Mouse (Mus musculus): ENCODE results near the gene Etnk1. TPM values are rescaled to one million over a fixed set of nuclear protein-coding genes. Genes with fewer than 3 reads are reported as not detected.

Gene Etnk1
- total and polyA plus RNA-seq, 2 experiments = 14.0 to 26.4 TPM

- no peak overlapping the region for H3K27ac ChIP-seq (replicated peaks; ENCODE audit: insufficient read depth, low read depth, low read length)
- H3K27me3 ChIP-seq (ENCODE audit: control insufficient read depth, insufficient read depth, low read length) = no peaks in the 10 kb centered on the region
- H3K9ac ChIP-seq (ENCODE audit: low read depth, low read length) = no peak overlapping the region
- no peak overlapping the region for H3K4me3 ChIP-seq (ENCODE audit: insufficient read depth, low read depth, low read length)
- H3K36me3 ChIP-seq (ENCODE audit: control insufficient read depth, insufficient read depth, low read length) = peaks cover 41% of the 10 kb centered on the region
- WGBS = 90% methylated on average over 15 of the region's 15 CpGs
- DNase-seq (ENCODE audit: extremely low read depth, low read depth, low spot score) = no peak
- H3K4me1 ChIP-seq (ENCODE audit: control insufficient read depth, insufficient read depth, low read length) = no peaks in the 10 kb centered on the region
- 0 out of 2 replicates have a peak, but pooled peaks cover 3% of the 10 kb centered on the region for H3K79me2 ChIP-seq (ENCODE audit: control insufficient read depth, insufficient read depth, low read length)
- no peak for TF ChIP-seq POLR2A (IDR thresholded peaks at IDR 0.05; ENCODE audit: extremely low read depth, insufficient read depth, low read length)
- TF ChIP-seq CTCF (IDR thresholded peaks at IDR 0.05; ENCODE audit: low read depth, low read length) = no peak
Observed at GRCm38 (mm10) chr6:143203097-143203496, 36.1 kb downstream of the Etnk1 start.

- Histone ChIP-seq H3K27me3 (ENCODE audit: control insufficient read depth, insufficient read depth, low read length) (no peaks in the 10 kb centered on the region), H3K4me1 (ENCODE audit: control insufficient read depth, insufficient read depth, low read length) (no peaks in the 10 kb centered on the region), H3K36me3 (ENCODE audit: control insufficient read depth, insufficient read depth, low read length) (peaks cover 18% of the 10 kb centered on the region), H3K4me3 (ENCODE audit: insufficient read depth, low read depth, low read length) (no peak overlapping the region), H3K27ac (replicated peaks; ENCODE audit: insufficient read depth, low read depth, low read length) (no peak overlapping the region), H3K9ac (ENCODE audit: low read depth, low read length) (no peak overlapping the region), H3K79me2 (ENCODE audit: control insufficient read depth, insufficient read depth, low read length) (no peaks in the 10 kb centered on the region)
- DNase-seq (ENCODE audit: extremely low read depth, low read depth, low spot score) = no peak
- WGBS = 98% methylated on average over 3 of the region's 3 CpGs
- no peak for TF ChIP-seq CTCF (IDR thresholded peaks at IDR 0.05; ENCODE audit: low read depth, low read length)
- TF ChIP-seq POLR2A (IDR thresholded peaks at IDR 0.05; ENCODE audit: extremely low read depth, insufficient read depth, low read length) = no peak
Observed at GRCm38 (mm10) chr6:143208880-143209279, 41.9 kb downstream of the Etnk1 start.

GRCm38 (mm10) chr6:143212766-143213165, 45.7 kb downstream of the Etnk1 start:
- H3K4me1 ChIP-seq (ENCODE audit: control insufficient read depth, insufficient read depth, low read length) = no peaks in the 10 kb centered on the region
- H3K27ac ChIP-seq (replicated peaks; ENCODE audit: insufficient read depth, low read depth, low read length) = no peak overlapping the region
- H3K79me2 ChIP-seq (ENCODE audit: control insufficient read depth, insufficient read depth, low read length) = no peaks in the 10 kb centered on the region
- no peak for TF ChIP-seq POLR2A (IDR thresholded peaks at IDR 0.05; ENCODE audit: extremely low read depth, insufficient read depth, low read length)
- no peak for TF ChIP-seq CTCF (IDR thresholded peaks at IDR 0.05; ENCODE audit: low read depth, low read length)
- H3K36me3 ChIP-seq (ENCODE audit: control insufficient read depth, insufficient read depth, low read length) = peaks cover 3% of the 10 kb centered on the region; the same call in 1 of the 2 replicates
- H3K27me3 ChIP-seq (ENCODE audit: control insufficient read depth, insufficient read depth, low read length) = no peaks in the 10 kb centered on the region
- H3K4me3 ChIP-seq (ENCODE audit: insufficient read depth, low read depth, low read length) = no peak overlapping the region
- no peak overlapping the region for H3K9ac ChIP-seq (ENCODE audit: low read depth, low read length)
- DNase-seq (ENCODE audit: extremely low read depth, low read depth, low spot score) = no peak
- 85% methylated on average over 6 of the region's 6 CpGs for WGBS

- no peaks in the 10 kb centered on the region for H3K79me2 ChIP-seq (ENCODE audit: control insufficient read depth, insufficient read depth, low read length)
- no peak overlapping the region for H3K4me3 ChIP-seq (ENCODE audit: insufficient read depth, low read depth, low read length)
- no peaks in the 10 kb centered on the region for H3K4me1 ChIP-seq (ENCODE audit: control insufficient read depth, insufficient read depth, low read length)
- no peak overlapping the region for H3K27ac ChIP-seq (replicated peaks; ENCODE audit: insufficient read depth, low read depth, low read length)
- no peaks in the 10 kb centered on the region for H3K27me3 ChIP-seq (ENCODE audit: control insufficient read depth, insufficient read depth, low read length)
- no peak for DNase-seq (ENCODE audit: extremely low read depth, low read depth, low spot score)
- WGBS = 98% methylated on average over 6 of the region's 6 CpGs
- no peak overlapping the region for H3K9ac ChIP-seq (ENCODE audit: low read depth, low read length)
- TF ChIP-seq POLR2A (IDR thresholded peaks at IDR 0.05; ENCODE audit: extremely low read depth, insufficient read depth, low read length) (no peak), CTCF (IDR thresholded peaks at IDR 0.05; ENCODE audit: low read depth, low read length) (no peak)
- peaks cover 3% of the 10 kb centered on the region; the same call in 1 of the 2 replicates for H3K36me3 ChIP-seq (ENCODE audit: control insufficient read depth, insufficient read depth, low read length)
Observed at GRCm38 (mm10) chr6:143213461-143213860, 46.4 kb downstream of the Etnk1 start.

- 79% methylated on average over 11 of the region's 11 CpGs for WGBS
- Histone ChIP-seq H3K36me3 (ENCODE audit: control insufficient read depth, insufficient read depth, low read length) (no peaks in the 10 kb centered on the region), H3K9ac (ENCODE audit: low read depth, low read length) (no peak overlapping the region), H3K27me3 (ENCODE audit: control insufficient read depth, insufficient read depth, low read length) (no peaks in the 10 kb centered on the region), H3K4me1 (ENCODE audit: control insufficient read depth, insufficient read depth, low read length) (no peaks in the 10 kb centered on the region), H3K27ac (replicated peaks; ENCODE audit: insufficient read depth, low read depth, low read length) (no peak overlapping the region), H3K4me3 (ENCODE audit: insufficient read depth, low read depth, low read length) (no peak overlapping the region), H3K79me2 (ENCODE audit: control insufficient read depth, insufficient read depth, low read length) (no peaks in the 10 kb centered on the region)
- TF ChIP-seq POLR2A (IDR thresholded peaks at IDR 0.05; ENCODE audit: extremely low read depth, insufficient read depth, low read length) (no peak), CTCF (IDR thresholded peaks at IDR 0.05; ENCODE audit: low read depth, low read length) (no peak)
- DNase-seq (ENCODE audit: extremely low read depth, low read depth, low spot score) = no peak
Observed at GRCm38 (mm10) chr6:143216221-143216620, 49.2 kb downstream of the Etnk1 start.

- DNase-seq (ENCODE audit: extremely low read depth, low read depth, low spot score) = peak; percentile 63
- Histone ChIP-seq H3K27ac (replicated peaks; ENCODE audit: insufficient read depth, low read depth, low read length) (no peak overlapping the region), H3K4me1 (ENCODE audit: control insufficient read depth, insufficient read depth, low read length) (no peaks in the 10 kb centered on the region), H3K27me3 (ENCODE audit: control insufficient read depth, insufficient read depth, low read length) (no peaks in the 10 kb centered on the region), H3K9ac (ENCODE audit: low read depth, low read length) (no peak overlapping the region), H3K36me3 (ENCODE audit: control insufficient read depth, insufficient read depth, low read length) (no peaks in the 10 kb centered on the region), H3K79me2 (ENCODE audit: control insufficient read depth, insufficient read depth, low read length) (no peaks in the 10 kb centered on the region), H3K4me3 (ENCODE audit: insufficient read depth, low read depth, low read length) (no peak overlapping the region)
- WGBS = 5% methylated on average over 5 of the region's 5 CpGs
- TF ChIP-seq POLR2A (IDR thresholded peaks at IDR 0.05; ENCODE audit: extremely low read depth, insufficient read depth, low read length) (no peak), CTCF (IDR thresholded peaks at IDR 0.05; ENCODE audit: low read depth, low read length) (0 out of 2 replicates have a peak, but pooled peaks have one; percentile 40)
Observed at GRCm38 (mm10) chr6:143219347-143219746, 52.3 kb downstream of the Etnk1 start.

Measured in liver, adult 2 months (tissue).